Mouse (Mus musculus) bone marrow, adult 2 months (tissue): ENCODE data around the gene Grxcr1. TPM values are rescaled to one million over a fixed set of nuclear protein-coding genes. Genes with fewer than 3 reads are reported as not detected.

ENCODE experiments used
- H3K27ac ChIP-seq: fragments of 200-500 bp; 2 replicates; pipeline ENCODE4 v1.5.1; 2012; ENCODE audit warnings: low read depth, mild to moderate bottlenecking, control low read depth, inconsistent platforms, low read length; ENCODE audit not compliant: control insufficient read depth, poor library complexity, insufficient read depth
- H3K4me1 ChIP-seq: fragments of 200-500 bp; 2 replicates; pipeline ENCODE4 v1.6.1; 2011; ENCODE audit warnings: low read length; ENCODE audit not compliant: control insufficient read depth, insufficient read depth
- H3K4me3 ChIP-seq: fragments of 200-500 bp; replicated peaks from 2 replicates; pipeline ENCODE3; 2011; ENCODE audit warnings: mild to moderate bottlenecking, low read depth, low read length, control low read depth; ENCODE audit not compliant: control insufficient read depth
- CTCF ChIP-seq: fragments of 200-500 bp; IDR thresholded peaks from 2 replicates; pipeline ENCODE4 v1.5.1; 2011; ENCODE audit warnings: low read length, control low read depth; ENCODE audit not compliant: control insufficient read depth, insufficient read depth
- POLR2A ChIP-seq: fragments of 200-500 bp; IDR thresholded peaks from 2 replicates; pipeline ENCODE4 v1.6.1; 2011; ENCODE audit warnings: low read depth, mild to moderate bottlenecking, control low read depth, low read length, borderline replicate concordance; ENCODE audit not compliant: control insufficient read depth
- WGBS: fragments of 180-500 bp; shearing (Covaris S2); methylation state at CpG from one replicate; pipeline ENCODE4 v1.1.7; 2018; 5-methylcytosine and 5-hydroxymethylcytosine counted together
- polyA plus RNA-seq: library from polyadenylated mRNA; stranded (reverse); fragments of >200 nt; gene quantifications from 2 replicates; pipeline ENCODE4 v1.2.4, GENCODE M21; 2011; ENCODE audit warnings: low replicate concordance; ENCODE audit not compliant: missing spikeins, insufficient read depth, insufficient read length

Gene Grxcr1
- polyA plus RNA-seq, 1 experiment = not detected

GRCm38 (mm10) chr5:68051101-68051500 lies 19.5 kb downstream of the Grxcr1 start:
- Histone ChIP-seq H3K4me1 (peaks cover 2% of the 10 kb centered on the region; the same call in 1 of the 2 replicates), H3K4me3 (no peak overlapping the region), H3K27ac (no peak overlapping the region)
- 77% methylated on average over 5 of the region's 5 CpGs for WGBS
- TF ChIP-seq CTCF (no peak), POLR2A (no peak)

- 59% methylated on average over 3 of the region's 3 CpGs for WGBS
- TF ChIP-seq CTCF (no peak), POLR2A (no peak)
Measured at GRCm38 (mm10) chr5:68057574-68057973, 25.9 kb downstream of the Grxcr1 start.

GRCm38 (mm10) chr5:68068694-68069093 lies 37.1 kb downstream of the Grxcr1 start:
- 71% methylated on average over 4 of the region's 4 CpGs for WGBS
- no peak overlapping the region for H3K4me3 ChIP-seq
- TF ChIP-seq POLR2A (no peak), CTCF (no peak)
- H3K4me1 ChIP-seq = no peaks in the 10 kb centered on the region
- no peak overlapping the region for H3K27ac ChIP-seq

More at GRCm38 (mm10) chr5:68057574-68057973, 25.9 kb downstream of the Grxcr1 start:
- no peak overlapping the region for H3K27ac ChIP-seq
- no peak overlapping the region for H3K4me3 ChIP-seq
- no peaks in the 10 kb centered on the region; the same call in 1 of the 2 replicates for H3K4me1 ChIP-seq

- WGBS = 69% methylated on average over 3 of the region's 3 CpGs
- TF ChIP-seq POLR2A = no peak
- TF ChIP-seq CTCF = no peak
Measured at GRCm38 (mm10) chr5:68070308-68070707, 38.7 kb downstream of the Grxcr1 start.

GRCm38 (mm10) chr5:68071857-68072256 lies 40.2 kb downstream of the Grxcr1 start:
- Histone ChIP-seq H3K27ac (no peak overlapping the region), H3K4me3 (no peak overlapping the region), H3K4me1 (no peaks in the 10 kb centered on the region)
- 84% methylated on average over 4 of the region's 4 CpGs for WGBS
- TF ChIP-seq POLR2A (no peak), CTCF (no peak)

More at GRCm38 (mm10) chr5:68070308-68070707, 38.7 kb downstream of the Grxcr1 start:
- Histone ChIP-seq H3K4me3 (no peak overlapping the region), H3K4me1 (no peaks in the 10 kb centered on the region), H3K27ac (no peak overlapping the region)

DNA sequence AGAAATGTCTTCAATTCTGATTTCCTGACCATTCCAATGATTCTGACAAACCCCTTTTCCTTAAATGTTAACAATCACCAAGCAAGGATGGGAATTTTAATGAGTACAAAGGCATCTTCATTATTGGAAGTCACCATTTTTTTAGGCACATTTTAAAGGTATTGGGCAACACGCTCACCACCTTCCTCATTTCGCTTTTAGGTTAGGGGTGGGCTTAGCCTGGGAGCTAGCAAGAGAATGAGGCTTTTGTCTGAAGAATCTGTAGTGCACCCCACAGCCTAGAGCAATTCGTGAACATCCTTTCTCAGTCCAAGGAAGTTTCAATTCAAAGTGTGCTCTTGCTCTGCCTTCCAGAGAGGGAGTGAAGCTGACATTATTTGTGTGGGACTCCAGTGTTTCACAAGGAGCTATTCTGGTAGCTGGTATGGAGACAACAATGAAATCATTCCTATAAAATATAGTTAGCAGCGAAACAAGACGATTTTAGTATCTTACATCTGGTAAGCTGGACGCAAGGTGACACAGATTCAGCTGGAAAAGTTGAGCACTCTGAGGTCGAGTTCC lies 55.0 kb downstream of the Grxcr1 start:
- no peak overlapping the region for H3K27ac ChIP-seq
- TF ChIP-seq POLR2A (no peak), CTCF (no peak)
- 49% methylated on average over 7 of the region's 7 CpGs for WGBS
- no peaks in the 10 kb centered on the region; the same call in 1 of the 2 replicates for H3K4me1 ChIP-seq
- H3K4me3 ChIP-seq = no peak overlapping the region

DNA sequence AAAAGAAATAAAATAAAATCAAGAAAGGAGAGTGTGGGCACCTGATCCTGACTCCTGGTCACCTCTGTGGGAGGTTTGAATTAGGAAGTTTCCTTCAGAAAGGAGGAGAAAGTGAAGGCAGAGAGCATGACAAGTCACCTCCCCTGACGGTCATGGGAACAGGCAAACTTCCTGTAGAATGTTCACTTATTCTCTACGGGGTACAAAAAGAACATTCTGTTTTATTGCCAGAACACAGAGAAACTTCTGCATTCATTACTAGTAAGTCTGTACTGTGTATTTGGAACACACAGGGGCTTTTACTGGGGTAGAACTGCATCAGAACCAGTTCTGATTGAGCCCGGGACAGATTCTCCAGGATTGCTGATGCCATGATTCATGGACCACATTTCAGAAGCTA lies 55.5 kb downstream of the Grxcr1 start:
- 35% methylated on average over 3 of the region's 3 CpGs for WGBS
- no peaks in the 10 kb centered on the region; the same call in 1 of the 2 replicates for H3K4me1 ChIP-seq
- TF ChIP-seq CTCF = no peak
- no peak for TF ChIP-seq POLR2A

GRCm38 (mm10) chr5:68093085-68093484 lies 61.5 kb downstream of the Grxcr1 start:
- Histone ChIP-seq H3K4me1 (no peaks in the 10 kb centered on the region), H3K27ac (no peak overlapping the region), H3K4me3 (no peak overlapping the region)
- TF ChIP-seq CTCF = no peak
- TF ChIP-seq POLR2A = no peak
- WGBS = 61% methylated on average over 2 of the region's 2 CpGs

More for the DNA sequence above, 55.5 kb downstream of the Grxcr1 start:
- no peak overlapping the region for H3K27ac ChIP-seq
- no peak overlapping the region for H3K4me3 ChIP-seq
